14 mouse cellular contexts compared by ENCODE assay signal in the genomic region with DNA sequence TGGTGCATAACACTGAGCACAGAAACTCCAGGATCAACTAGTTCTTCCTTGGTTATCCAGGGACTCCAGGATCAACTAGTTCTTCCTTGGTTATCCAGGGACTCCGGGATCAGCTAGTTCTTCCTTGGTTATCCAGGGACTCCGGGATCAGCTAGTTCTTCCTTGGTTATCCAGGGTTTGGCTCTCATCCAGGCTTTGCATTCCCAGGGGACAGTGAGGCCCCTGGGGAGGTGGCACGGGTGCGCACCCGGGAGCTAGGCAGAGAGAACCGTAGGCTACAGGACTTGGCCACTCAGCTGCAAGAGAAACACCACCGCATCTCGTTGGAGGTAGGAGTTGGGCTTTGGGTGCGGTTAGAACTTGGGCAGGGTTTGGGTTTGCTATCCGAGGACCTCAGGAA. TPM values are rescaled to one million over a fixed set of nuclear protein-coding genes. Genes with fewer than 3 reads are reported as not detected.
"Had no signal": no experiment of that assay in that cellular context is flagged by ENCODE, and none has a peak within 500 bp of the region (broad histone marks: within the 10 kb centered on the region; RNA-seq: fewer than 3 reads in every experiment).

No protein-coding gene starts in this region.

- DNase-seq: kidney, adult 18-20 months; kidney, adult 9 months; kidney, postnatal 14 days; kidney, postnatal 4 days; liver; lung, adult 18-20 months; lung, postnatal 10 days; lung, postnatal 36 days; right cerebral cortex, adult 18-20 months; thymus, postnatal 25 days had no signal

- ATAC-seq: liver, embryonic 12.5 days; midbrain, embryonic 13.5 days; midbrain, embryonic 16.5 days had no signal

RNA-seq across cellular contexts. Expression of a gene that starts 29.9 kb away (rescaled TPM):
- total RNA-seq: left cerebral cortex, postnatal 25 days had no signal
